Mouse (Mus musculus): ENCODE data around the gene Pycard. TPM values are rescaled to one million over a fixed set of nuclear protein-coding genes. Genes with fewer than 3 reads are reported as not detected.
"Not testable (repeated sequence)": the region's sequence is repeated elsewhere in the genome, so short reads cannot be mapped to it uniquely, and the experiment has no call there.

Pycard gene
- total RNA-seq (2021): 10 to 100 TPM in 1 of 2 experiments, 1 to 10 TPM in 1; 5.6 to 13.6 TPM
- long read RNA-seq, experiment 1, transcript Pycard-201 (3 exons, 3,800 nt): major isoform, 8 of 10 reads
- long read RNA-seq, experiment 1, partial matches to known transcripts: 0 of 10 reads
- long read RNA-seq, experiment 1, other reads (novel, unspliced or antisense): 2 of 10 reads
- long read RNA-seq, experiment 2, partial matches to known transcripts: 0 of 6 reads
- long read RNA-seq, experiment 2, other reads (novel, unspliced or antisense): 2 of 6 reads

DNA sequence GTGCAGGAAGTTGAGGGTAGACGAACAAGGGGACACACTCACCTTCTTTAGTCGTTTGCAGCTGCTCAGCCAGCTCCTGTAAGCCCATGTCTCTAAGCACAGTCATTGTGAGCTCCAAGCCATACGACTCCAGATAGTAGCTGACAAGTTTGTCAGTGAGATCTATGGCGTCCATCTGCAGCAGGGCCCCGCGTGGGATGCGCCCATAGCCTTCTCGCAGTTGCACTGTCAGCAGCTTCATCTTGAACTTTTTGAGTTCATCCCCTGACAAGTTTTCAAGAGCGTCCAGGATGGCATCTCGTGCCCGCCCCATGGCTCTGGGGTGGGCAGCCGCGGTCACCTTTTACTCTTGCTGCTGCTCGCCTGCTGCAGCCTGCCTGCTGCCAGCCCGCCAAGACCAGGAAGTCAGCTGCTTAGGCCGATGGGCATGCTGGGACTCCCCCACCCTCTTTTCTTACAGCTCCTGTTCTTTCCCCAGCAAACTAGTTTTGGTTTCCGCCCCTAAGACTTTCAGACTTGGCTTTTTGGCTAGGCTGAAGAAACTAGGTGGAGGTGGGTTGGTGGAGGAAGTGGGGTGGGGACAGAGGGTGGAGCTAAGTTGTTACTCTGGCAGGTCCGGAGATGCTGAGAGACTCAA lies at the start of gene Pycard:
TSS of gene Pycard (minus strand) at position 527 of the 637 bp plus-strand sequence.
- intact Hi-C loops (cut with DNase I): no loop called here
- peak; percentile 49 to 51 for DNase-seq

DNA sequence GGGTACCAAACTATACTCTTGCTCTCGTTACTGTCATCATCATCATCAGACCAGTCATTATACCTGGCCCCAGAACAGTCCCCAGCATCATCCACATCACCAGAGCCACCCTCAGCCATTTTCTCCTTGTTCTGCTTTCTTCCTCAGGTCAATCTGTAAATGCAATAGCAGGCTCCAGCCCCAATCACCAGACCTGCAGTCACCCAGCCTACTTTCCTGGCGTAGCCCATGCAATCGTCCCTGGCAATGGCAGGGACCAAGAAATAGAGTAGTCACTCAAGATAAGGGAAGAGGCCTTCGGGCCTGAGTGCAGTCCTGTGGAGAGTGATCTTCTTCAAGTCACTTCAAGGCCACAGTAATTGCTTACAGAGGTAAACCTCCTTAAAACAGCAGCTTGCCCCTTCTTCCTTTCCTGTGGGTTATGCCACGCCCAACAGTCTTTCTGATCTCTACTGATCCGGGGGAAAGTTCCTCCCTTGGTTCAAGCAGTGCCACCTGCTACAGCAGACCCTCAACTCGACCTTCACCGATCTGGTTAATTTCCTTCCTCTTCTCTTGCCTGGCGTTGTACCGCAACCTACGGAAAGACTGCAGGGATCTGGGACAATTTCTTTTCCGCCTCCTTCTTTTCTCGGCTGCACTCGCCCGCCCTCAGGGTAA lies 48.6 kb upstream of the Pycard start:
- DNase-seq; intact Hi-C loops (cut with DNase I): not testable (repeated sequence)

DNA sequence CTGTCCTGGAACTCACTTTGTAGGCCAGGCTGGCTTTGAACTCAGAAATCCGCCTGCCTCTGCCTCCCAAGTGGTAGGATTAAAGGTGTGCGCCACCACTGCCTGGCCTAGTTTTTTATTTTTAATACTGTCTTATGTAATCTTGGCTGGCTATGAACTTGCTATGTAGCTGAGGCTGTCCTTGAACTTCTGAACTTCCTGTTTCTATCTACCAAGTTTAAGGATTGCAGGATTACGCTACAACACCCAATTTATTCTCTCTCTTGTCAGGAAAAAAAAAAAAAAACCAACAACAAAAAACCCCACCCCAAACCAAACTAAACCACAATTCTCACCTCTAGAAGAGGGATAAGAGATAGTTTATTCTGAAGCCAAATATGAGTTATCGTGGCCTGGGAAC lies 39.9 kb upstream of the Pycard start:
- intact Hi-C loops (cut with DNase I): no loop called here
- DNase-seq: no peak

DNA sequence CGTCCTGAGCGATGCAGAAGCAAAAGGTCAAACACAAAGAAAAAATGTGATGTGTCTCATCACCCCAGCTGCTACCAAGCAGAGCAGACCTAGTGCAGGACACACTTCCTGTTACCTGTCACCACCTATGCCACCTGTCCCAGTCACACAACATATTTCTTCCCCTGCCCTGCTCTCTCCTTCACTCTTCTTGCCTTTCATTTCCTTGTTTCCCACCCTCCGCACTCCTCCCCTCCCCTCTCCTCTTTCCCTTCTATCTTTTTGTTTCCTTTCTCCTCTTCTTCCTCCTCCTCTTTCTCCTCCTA lies 39.3 kb upstream of the Pycard start:
- intact Hi-C loops (cut with DNase I): no loop called here
- DNase-seq: no peak

DNA sequence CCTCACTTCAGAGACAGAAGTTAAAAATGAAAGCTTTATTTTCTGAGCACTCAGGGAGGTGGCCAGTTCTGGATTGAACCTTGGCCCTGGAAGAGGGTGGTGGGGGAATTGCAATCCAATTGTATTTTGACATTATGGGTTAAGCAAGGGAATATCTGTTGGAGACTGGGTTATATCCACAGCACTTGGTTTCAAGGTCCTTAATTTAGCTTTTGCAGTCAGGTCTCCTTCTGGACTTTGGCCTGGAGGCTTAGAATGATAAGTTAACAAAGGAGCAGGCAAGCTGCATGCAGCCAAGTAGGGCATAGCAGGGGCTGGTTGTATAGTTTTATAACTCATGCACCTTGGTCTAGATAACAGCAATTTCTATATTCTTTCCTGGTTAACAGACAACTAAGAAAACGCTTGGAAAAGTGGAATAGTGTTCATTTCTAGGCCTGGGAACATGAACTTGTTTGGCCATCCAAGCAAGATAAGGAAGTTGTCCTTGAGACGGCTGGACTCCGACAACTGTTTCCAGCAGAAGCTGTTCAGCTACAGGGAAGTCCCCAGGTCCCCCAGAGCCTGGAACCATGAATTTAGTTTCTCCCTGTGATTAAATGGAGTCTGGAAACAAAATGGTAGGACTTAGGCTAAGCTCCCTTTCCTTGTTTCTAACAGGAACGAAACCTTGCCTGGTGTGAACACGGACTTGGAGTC lies 38.8 kb upstream of the Pycard start:
- no peak for DNase-seq
- intact Hi-C loops (cut with DNase I): no loop called here

DNA sequence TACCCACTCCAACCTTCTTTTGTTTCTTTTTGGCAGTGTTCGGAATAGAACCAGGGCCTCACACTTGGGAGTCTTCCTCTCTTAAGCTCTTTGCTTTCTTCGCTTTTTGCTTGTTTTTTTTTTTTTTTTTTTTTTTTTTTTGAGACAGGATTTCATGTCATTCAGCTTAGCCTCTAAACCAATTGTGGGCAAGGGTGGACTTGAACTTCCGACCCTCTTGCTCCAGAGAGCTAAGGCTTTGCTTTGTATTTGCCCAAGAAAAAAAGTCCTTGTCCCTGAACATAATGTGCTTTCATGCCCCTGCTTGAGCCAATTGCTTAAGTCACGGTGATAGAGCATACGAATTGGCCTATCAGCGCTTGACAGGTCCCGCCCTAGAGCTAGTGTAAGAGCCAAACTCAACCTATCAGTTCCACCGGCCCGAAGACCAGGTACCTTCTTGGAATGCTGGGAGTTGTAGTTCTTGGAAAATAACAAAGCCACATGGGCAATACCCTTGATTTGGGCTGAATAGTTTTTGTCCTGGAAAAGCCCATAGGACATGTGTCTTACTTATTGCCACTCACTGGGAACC lies 37.8 kb upstream of the Pycard start:
- DNase-seq: no peak

DNA sequence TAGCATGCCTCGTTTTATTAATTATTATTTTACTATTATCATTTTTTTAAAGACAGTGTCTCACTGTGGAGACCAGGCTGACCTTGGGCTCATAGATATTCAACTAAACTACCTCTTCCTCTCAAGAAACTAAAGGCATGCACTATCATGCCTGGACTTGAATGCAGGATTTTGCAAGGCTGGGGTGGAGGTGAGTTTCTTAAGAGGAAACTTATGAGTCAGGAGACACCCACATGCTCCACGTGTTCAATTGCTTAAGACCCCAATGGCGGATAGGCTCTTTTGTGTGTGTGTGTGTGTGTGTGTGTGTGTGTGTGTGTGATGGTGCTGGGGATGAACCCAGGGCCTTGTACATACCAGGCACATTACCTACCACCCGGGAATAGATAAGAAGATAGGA lies 31.7 kb upstream of the Pycard start:
- DNase-seq: no peak
- intact Hi-C loops (cut with DNase I): no loop called here

More for the DNA sequence above, 37.8 kb upstream of the Pycard start:
- intact Hi-C loops (cut with DNase I): no loop called here

DNA sequence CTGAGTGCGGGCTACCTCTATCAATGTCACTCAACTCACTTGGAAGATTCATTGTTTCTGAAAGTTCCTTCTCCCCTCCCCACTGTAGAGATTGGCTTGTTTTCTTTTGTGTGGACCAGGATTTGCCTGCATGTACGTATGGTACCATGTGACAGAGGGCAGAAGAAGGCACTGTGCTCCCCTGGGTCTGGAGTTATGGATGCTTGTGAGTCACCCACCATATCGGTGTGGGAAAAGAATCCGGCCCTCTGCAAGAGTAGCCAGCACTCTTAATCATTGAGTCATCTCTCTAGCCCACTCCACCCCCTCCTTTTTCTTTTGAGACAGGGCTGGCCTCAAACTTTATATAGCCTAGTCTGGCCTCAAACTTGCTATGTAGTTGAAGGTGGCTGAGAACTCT lies 31.3 kb upstream of the Pycard start:
- DNase-seq: no peak
- intact Hi-C loops (cut with DNase I): no loop called here

DNA sequence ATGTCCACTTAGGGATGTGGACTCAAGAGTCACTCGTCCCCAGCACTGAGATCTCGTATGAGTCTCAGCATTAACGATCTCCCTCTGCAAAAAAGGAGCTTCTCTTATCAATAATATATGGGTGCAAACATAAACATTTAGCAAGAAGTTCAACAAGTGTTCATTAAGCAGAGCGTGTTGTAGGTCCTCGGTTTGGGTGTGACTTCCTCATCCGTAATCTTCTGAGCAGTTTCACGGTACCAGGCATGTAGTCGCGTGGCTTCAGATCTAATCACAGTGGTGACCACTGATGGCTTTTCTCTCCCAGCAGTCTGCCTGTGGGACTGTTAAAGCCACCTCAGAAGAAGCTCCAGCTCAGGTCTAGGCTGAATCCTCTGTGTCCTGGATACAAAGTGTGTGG lies 30.7 kb upstream of the Pycard start:
- intact Hi-C loops (cut with DNase I): no loop called here
- DNase-seq: no peak

DNA sequence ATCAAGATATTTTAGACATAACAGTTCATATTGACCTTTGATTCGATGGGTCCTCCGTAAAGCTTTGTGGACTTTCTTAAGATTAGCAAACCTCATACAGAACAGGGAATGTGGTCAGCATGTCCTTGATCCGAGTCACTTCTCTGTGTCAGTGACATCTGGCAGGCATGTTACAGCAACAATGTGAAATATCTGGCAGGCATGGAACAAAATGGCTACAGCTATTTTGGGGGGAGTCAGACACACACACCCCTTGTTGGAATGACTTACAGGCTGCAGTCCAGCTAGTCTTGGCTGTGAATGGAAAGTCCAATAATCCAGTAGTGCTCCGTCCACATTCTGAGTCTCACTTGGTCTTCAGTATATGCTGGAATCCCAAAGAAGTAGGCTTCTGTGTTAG lies 29.9 kb upstream of the Pycard start:
- no peak for DNase-seq
- intact Hi-C loops (cut with DNase I): no loop called here

DNA sequence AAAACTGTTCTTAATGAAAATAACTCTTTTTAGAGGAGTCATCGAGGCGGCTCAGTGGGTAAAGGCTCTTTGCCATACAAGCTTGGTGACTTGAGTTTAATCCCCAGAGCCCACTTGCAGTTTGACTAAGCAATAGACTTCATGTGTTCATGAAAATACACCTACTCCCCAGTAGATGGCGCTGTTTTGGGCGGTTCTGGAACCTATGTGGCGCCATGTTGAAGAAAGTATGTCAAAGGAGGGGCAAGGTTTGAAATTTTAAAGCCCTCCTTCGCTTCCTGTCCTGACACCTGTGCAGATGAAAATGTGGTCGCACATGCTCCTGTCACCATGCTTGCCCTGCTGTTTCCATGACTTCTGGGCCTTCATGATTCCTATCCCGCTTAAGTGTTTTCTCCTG lies 29.3 kb upstream of the Pycard start:
- DNase-seq: no peak
- intact Hi-C loops (cut with DNase I): no loop called here

DNA sequence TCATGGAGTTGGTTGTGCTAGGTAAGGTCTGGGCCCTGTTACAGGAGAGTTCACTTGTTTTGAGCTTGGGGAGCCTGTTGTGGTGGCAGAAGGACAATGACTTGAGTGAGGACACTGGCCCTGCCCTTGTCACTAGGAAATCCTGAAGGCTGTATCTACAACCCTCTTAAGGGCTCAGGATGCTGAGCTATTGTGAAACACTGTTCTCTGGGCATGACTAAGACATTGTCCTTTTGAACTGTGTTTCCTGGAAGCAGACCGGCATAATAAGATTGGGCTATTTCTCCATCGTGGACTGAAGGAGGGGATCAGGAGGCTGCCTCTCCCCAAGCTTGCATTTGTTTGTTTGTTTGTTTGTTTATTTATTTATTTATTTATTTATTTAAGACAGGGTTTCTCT lies 25.5 kb upstream of the Pycard start:
- intact Hi-C loops (cut with DNase I): no loop called here

DNA sequence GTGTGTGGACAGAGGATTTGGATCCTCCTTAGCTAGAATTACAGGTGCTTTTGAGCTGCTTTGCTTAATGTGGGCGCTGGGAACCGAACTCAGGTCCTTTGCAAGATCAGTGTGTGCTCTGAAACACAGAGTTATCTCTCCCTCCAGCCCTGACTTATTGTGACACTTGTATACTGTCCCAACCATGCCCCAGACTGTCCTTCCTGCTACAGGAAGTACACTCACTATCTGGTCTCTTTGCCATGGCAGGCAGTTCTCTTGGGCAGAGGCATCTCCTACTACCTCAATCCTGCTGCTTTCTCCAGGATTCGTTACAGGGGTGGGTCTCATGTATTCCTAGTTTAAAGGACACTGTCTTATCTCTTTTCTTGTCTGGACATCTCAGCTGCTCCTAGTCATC lies 24.6 kb upstream of the Pycard start:
- intact Hi-C loops (cut with DNase I): no loop called here
- DNase-seq: no peak

More for the DNA sequence above, 25.5 kb upstream of the Pycard start:
- no peak for DNase-seq

DNA sequence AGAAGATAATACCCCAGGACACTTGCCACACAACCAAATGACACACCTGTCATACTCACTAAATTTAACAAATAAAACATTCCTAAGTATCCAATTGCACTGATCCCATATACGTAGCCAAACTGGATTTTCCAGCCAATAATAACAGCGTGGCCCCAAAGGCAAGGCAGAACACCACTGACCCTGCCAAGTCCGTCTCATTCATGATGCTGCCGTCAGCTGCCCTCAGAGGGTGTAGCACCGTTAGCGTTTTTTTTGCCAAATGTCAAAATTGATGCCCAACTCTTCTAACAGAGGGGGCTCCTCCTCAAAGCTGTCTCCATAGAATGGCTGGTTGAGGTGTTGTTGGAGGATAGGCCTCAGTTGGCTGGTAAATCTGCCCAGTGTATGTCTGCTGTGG lies 23.0 kb upstream of the Pycard start:
- intact Hi-C loops (cut with DNase I): no loop called here
- DNase-seq: no peak

DNA sequence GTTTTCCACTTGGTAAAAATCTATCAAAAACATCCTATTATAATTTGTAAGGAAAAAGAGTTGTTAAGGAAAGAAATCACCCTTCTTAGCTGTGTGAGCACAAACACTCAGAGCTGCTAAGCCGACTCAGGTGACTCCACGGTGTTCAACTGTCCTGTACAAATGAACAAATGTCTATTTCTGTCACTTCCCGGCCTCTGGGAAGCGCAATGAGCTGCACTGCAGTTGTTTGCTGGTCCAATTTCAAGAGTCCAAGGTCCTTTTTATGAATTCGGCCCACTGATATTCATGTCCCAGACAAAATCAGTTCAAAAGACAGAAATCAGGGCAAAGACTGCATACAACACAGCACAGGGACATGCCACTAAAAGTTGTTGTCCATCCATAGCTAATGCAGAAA lies 22.5 kb upstream of the Pycard start:
- intact Hi-C loops (cut with DNase I): not testable (repeated sequence)

DNA sequence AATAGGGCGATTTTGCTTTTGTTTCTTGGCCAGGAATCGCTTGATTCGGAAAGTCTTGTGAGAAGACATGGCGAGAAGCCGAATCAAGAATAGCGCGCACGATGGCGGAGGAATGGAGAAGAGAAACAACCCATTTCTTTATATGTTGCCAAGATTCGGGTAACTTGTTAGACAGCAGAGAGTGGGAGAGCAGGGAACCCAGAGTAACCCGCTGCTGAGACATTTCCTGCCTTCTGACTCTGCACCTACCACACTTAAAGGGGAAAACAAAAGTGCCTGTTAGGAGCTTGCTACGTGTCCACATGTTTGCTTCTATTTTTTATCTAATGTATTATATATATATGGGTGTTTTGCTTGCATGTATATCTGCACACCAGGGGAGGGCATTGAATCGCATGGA lies 19.4 kb upstream of the Pycard start:
- intact Hi-C loops (cut with DNase I): no loop called here

More for the DNA sequence above, 22.5 kb upstream of the Pycard start:
- not testable (repeated sequence) for DNase-seq

DNA sequence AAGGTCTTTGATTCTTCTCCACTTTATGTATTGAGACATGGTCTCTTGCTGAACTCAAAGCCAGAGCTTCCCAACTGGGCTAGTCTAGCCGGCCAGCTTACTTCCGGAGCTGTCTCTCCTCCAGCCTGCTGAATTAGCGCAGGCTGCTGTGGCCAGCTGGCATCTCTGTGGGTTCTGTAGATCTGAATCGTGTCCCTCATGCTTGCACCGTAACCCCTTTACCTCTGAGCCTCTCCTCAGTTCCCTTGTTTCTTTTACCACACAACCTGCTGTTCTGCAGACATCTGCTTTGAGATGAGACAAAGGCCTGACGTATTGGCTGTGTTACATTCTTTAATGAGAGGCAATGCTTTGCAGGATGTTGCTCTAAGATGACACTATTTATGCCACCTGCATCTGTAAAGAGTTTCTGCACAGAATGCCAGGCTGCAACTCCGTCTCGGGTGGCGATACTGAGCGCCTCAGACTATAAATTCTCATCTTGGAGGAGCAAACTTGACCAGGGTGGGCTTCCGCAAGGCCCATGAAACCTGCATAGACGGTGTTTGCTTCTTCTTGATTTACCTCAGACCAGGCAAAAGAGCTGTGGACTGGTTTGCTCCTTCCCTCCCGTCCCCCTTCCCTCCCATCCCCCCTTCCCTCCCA lies 18.6 kb upstream of the Pycard start:
- no peak for DNase-seq

More for the DNA sequence above, 19.4 kb upstream of the Pycard start:
- no peak for DNase-seq

DNA sequence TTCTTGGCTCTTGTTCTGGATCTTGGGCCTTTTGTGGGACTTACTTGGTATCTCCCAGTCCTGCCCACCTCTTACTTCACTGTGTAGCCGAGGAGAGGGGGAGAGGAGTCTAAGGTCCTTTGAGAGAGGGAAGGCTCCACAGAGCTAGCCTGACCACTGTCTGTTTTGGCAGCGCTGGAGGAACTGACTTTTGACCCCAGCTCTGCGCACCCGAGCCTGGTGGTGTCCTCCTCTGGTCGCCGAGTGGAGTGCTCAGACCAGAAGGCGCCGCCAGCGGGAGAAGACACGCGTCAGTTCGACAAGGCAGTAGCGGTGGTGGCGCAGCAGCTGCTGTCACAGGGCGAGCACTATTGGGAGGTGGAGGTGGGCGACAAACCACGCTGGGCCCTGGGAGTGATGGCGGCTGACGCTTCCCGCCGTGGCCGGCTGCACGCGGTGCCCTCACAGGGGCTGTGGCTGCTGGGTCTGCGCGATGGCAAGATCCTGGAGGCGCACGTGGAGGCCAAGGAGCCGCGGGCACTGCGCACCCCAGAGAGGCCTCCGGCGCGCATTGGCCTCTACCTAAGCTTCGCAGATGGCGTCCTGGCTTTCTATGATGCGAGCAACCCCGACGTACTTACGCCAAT lies 16.2 kb upstream of the Pycard start:
- DNase-seq: no peak
- intact Hi-C loops (cut with DNase I): no loop called here

More for the DNA sequence above, 18.6 kb upstream of the Pycard start:
- intact Hi-C loops (cut with DNase I): no loop called here

DNA sequence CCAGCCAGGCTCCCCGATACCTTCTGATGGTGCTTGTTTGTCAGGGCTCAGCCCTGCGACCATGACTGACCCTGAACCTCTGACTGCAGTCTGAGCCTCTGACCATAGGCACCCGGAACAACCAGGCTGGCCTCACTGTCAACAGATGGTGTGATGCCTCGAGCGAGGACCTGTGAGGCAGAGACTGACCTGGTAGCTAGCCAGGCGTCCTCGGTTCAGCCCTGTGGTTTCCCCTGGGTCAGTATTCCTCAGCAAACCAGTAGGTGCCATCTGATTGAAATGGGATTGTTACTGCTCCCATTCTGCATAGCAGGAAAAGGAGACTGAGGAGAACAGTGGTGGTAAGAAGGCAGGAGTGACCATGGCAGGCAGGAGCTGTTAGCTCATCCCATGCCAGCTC lies 12.5 kb upstream of the Pycard start:
- intact Hi-C loops (cut with DNase I): no loop called here
- no peak for DNase-seq

All from heart, postnatal 14 days (tissue).